Mouse (Mus musculus) forelimb bud, embryonic 11.5 days (tissue): ENCODE measurements around the gene Tex2.
"Not testable (repeated sequence)": the region's sequence is repeated elsewhere in the genome, so short reads cannot be mapped to it uniquely, and the experiment has no call there.

Source experiments
- DNase-seq: peaks from one replicate; pipeline ENCODE4 v3.0.0-alpha.2; 2012; ENCODE audit warnings: low read depth, low spot score

The Tex2 gene

DNA sequence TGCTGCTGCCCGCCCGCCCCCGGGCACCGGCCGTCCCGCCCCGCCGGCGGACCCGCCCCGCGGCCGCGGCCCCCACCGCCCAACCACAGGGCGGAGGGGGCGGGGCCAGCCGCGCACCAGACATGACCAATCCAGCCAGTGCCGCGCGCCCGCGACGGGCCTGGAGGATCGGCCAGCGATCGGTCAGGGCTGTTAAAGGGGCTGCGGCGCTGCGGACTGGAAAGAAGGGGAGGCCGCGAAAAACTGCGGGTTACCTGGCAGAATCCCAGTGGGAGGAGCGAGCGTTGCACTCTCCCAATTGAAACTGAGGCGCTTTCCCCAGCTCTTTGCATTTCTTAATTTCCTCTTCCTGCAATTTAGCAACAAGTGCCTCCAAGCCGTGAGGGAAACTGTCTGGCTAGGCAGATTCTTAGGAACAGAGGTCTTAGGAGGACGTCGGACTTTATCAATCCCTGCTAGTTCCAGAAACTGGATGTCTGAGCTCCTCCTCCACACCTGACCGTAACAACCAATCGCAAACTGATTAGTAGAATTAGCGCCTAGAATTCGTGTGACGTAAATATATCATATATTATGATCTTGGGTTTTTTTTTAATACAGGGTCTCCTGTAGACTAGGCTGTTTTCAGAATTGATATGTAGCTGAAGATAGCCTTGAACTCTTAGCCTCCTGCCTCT lies at the start of gene Tex2:
Gene Tex2 (minus strand): TSS at position 463 of the 677 bp plus-strand sequence.
- peak; percentile 92 for DNase-seq

DNA sequence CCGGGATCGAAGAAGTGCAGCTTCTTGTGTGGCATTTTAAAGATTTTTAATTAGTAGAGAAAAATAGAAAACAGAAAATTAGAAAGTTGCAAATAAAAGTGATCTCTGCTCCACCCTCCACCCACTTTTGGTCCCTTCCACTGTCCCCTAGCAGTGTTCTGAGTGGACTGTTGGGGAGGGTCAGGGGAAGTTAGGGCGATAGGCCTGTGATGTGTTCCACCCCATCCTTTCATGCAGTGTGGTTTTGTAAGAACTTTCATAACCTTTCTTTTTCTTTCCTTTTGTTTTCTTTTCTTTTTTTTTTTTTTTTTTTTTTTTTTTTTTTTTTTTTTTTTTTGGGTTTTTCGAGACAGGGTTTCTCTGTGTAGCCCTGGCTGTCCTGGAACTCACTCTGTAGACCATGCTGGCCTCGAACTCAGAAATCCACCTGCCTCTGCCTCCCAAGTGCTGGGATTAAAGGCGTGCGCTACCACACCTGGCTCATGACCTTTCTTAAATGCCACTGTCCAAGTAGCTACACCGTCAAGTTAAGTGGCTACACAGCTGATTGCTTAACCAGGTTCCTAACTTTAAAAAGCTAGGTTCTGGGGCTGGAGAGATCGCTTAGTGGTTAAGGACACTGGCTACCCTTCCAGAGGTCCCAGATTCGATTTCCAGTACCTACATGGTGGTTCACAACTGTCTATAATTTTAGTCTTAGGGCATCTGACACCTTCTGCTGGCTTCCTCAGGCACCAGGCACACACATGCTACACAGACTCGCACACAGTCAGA lies 49.6 kb upstream of the Tex2 start:
- no peak for DNase-seq

DNA sequence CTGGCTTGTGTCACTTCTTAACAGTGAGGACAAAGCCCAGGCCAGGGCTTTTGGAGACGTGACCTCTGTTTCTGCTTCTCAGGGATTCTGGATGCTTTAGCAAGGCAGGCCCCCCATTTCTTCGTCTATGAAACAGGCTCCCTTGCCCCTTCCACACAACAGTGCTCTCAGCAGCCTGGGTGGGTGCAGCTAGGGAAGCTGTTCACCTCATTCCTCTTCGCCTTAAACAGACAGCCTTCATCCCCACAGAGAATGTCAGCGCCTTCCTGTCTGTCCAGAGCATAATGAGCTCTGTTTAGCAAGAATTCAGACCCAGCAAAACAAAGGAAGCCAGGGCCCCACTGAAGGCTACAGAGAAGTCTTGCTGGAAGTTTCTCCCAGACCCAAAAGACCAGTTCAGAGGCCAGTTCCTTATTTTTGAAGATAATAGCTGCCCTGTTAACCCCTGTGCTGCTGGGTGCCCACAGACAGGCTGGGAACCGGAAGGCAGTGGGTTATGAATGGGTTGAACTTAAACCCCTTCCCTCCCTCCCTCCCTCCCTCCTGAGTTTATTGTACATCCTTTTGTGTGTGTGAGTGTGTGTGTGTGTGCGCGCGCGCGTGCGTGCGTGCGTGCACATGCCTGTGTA lies 47.3 kb upstream of the Tex2 start:
- no peak for DNase-seq

DNA sequence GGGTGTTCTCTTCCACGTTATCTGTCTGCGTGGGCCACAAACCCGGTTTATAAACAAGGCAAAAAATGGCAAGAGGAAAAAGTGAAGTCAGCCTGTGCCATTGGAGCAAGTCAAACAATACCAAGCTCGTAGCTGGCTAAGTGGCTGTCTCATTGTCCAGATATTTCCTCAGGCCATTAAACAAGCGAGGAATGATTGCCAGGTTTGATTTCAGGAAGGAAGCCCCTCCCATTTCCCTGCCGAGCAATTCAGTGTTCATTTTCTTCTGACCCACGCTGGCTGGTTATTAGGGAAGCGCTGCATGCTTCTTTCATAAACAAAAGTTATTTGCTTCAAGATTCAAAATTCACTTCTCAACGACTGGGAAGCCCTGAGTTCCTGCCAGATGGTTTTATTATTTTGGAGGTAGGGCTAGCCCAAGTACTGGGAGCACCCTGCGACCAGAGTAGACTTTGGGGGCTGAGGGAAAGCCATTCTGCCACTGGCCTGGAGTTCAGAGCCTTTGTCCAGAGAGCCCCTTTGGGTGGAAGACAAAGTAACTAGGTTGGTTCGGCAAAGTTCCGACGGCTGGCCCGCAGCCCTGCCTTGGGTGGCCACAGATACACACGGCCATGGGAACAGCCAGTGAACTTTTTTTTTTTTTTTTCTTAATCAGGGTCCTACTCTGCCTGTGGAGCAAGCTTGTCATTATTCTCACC lies 46.5 kb upstream of the Tex2 start:
- peak; percentile 36 for DNase-seq

DNA sequence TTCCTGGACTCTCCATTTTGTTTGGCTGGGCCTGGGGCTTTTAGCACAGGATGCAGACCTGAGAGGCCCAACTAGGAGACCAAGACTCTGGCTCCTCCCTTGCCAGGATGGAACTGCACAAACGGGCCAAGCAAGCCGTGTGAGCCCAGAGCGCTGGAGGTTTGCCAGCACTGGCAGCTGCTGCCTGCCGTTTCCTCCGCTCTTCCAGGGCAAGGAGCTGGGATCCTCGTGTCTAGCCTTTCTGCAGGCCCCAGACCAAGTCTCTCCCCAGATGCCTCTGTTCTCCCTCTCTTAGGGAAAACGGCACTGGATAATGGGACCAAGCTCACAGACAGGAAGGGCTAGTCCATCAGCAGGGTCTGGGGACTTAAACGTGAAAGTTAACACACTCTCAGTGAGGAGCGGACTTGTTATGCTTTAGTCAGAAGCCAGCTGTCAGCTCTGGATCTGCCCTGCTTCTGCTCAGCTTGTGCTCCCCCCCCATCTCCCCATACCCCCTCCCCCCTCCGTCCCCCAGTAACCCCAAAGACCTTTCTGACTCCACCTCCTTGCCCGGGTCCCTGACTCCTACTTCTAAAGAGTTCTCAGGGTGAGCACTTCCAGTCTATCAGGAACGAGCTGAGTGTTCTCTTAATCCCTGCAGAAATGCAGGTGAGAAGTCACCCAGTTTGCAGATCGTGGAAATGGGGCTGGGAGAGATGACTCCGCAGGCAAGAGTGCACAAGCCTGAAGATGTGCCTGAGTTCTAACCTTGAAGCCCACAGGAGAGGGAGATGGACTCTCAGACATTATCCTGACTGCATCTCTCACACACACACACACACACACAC lies 45.0 kb upstream of the Tex2 start:
- DNase-seq = no peak

DNA sequence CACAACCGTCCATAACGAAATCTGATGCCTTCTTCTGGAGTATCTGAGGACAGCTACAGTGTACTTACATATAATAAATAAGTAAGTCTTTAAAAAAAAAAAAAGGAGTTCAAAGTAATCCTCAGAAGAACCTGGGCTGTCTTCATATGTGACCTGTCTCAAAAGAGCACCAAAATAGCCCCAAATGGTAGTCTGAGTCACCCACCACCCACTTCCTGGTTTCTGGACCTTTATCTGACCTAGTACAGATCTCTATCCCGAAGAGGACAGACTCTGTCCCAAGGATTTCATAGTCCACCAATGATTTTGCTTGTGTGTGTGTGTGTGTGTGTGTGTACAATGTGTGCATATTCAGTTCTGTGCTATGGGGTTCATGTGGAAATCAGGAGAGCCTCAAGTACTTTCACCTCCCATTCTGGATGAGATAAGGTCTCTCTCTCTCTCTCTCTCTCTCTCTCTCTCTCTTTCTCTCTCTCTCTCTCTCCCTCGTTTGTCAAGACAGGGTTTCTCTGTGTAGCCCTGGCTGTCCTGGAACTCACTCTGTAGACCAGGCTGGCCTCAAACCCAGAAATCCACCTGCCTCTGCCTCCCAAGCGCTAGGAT lies 43.8 kb upstream of the Tex2 start:
- DNase-seq = not testable (repeated sequence)

DNA sequence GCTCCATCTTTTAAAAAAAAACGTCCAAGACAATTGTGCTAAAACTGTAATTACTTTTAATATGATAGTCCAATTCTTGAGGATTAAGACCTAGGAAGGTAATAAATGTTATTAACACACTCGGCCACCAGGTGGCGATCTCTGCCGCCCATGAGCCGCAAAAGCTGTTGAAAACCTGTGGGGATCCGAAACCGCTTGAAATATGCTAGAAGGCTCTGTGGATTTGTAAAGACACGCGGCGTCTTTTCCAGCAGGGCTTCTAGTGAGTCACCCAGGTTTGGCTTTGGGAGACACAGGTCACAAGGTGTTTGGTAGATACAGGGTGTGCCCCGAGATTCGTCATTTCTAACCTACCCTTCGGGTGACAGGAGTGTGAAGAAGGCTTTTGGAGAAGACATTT lies 35.1 kb upstream of the Tex2 start:
- DNase-seq = peak; percentile 78

DNA sequence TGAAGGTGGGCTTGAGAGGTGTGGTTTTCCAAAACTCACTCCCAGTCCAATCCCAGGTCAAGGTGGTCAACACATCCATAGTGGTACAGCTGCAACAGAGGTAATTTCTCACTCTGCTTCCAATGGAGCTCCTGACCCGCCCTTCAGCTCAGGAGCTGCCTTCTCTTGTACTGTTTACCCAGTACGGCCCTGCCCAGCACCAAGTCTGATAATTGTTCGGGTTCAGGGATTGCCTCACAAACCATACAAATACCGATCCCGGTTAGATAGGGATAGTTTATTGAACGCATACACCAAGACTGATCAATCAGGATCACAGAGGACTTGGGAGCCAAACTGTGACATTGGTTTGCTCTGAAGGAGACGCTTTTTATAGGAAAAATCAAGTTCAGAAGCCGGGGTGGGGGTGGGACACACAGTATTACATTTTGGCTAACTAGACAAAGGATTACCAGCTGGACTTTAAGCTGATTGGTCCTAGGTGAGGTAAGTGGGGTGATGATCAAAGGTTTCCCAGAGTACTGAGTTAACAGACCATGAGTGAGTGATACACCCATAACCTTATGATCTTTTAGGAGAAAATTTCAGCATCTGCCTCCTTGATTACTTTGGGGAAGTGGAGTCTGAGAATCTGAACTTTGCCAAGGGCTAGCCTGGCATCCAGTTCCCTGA lies 29.9 kb upstream of the Tex2 start:
- DNase-seq = no peak

DNA sequence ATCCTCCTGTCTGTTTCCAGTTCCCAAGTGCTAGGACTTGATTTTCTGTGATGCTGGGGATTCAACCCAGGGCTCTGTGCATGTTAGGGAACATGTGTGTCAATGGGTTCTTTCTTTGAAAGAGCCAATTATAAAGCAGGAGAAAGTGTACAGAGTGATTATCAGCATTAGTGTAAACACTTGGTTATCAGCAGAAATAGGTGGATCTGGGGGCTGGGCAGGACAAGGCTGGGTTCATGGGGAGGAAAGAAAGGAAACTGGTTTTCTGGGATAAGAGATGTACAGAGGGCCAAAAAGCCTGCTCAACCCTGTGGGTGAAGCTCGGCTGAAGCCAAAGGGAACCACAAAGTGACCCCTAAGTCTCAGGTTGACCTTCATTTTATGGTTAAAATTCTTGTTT lies 28.4 kb upstream of the Tex2 start:
- no peak for DNase-seq

DNA sequence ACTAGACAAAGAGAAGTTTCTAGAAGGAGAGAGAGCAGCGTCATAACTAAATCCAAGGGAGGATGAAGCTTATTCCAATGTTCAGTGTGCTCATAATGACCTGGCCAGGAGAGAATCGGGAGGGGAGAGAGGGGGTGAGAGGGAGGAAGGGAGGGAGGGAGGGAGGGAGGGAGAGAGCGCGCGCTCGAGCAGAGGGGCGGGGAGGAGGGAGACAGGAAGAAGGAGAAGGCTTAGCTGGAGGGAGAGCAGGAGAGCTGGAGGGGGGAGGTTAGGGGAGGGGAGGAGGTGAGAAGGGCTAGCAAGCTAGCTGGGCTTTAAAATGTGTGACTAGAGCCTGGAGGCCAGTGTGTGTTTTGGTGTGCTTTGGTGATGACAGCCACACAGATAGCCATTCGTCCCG lies 26.8 kb upstream of the Tex2 start:
- DNase-seq = no peak

DNA sequence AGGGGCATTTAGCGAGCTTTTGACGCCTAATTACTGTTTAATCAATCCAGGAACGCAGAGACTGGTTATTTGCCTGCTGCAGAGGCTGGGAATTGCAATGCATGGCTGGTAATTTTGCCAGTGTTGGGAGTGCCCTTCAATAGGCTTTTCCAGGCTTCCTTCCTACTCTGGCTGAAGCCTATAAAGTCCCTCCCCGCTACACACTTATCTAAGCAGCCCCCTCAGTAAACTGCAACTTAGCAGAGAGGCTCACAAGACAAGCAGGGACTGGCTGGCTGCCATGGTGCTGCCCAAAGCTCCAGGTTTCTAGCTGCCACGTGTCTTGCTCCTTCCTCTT lies 26.1 kb upstream of the Tex2 start:
- no peak for DNase-seq

DNA sequence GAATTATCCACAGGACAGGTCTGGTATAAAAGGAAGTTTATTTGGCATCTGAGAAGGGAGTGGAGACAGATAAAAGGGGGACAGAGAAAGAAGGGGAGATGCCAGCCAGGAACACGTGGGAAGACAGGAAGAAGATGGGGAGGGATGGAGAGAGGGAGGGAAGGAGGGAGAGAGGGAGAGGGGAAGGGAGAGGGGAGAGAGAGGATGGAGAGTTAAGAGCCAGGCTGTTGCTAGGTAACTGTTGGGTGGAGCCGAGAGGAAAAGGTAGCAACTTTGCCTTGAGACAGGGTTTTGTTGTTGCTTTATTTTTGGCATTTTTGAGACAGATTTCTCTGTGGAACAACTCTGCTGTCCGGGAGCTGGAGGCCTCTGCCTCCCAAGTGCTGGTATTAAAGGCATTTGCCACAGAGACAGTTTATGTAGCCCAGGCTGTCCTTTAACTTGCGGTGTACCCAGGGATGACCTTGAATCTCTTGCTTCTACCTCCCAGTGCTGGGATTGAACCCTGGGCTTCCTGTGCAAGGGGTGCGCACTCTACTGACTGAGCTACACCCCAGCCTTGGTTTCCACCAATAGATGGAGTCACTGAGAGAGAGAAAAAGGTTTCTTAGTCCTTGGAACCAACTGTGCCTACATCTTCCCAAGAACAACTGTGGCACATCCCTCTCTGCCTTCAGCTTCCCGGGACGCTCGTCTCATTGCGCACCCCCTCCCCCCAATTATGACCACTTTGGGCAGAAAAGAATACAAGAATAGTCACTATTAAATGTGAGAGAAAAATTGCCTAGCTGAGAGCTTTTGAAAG lies 25.5 kb upstream of the Tex2 start:
- DNase-seq = no peak

DNA sequence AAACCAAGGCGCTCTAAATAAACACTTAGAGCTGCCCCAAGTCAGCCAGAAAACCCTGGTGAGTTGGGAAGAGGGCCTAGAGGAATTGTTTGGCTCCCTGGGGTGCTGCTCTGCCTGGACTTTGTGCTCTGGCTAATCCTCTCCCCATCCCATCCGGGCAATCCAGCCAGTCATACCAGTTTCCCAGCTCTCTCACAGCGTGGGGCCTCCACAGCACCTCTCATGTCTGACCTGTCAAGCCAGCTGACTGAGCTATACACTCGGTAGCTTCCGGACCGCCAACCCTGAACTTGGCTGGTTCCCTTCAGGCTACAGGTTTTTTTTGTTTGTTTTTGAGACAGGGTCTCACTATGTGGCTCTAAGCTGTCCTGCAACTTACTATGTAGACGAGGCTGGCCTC lies 24.5 kb upstream of the Tex2 start:
- DNase-seq = no peak

DNA sequence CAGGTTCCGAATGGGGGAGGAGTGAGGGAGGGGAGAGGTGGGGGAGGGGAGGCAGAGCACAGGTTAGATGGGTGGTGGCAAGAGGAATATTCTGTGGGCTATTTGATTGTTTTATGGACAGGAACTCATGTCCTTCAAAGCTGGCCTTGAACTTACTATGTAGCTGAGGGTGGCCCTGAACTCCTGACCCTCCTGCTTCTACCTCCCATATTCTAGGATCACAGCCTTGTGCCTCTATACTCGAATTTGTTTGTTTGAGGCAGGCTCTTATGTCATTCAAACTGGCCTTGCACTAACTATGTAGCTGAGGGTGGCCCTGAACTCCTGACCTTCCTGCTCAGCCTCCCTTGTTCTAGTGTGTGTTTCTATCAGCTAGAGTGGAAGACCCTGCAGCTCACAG lies 22.7 kb upstream of the Tex2 start:
- DNase-seq = no peak

DNA sequence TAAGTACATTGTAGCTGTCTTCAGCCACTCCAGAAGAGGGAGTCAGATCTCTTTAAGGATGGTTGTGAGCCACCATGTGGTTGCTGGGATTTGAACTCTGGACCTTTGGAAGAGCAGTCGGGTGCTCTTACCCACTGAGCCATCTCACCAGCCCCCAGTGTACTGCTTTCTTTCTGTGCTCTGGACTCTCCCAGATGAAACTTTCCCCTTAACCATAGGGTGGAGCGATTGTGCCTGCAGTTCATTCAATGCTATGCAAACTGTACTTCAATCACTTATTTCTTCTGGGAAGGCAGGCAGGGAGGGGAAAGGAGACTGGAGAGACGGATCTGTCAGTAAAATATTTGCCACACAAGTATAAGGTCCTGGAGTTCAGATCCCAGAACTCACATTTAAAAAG lies 21.0 kb upstream of the Tex2 start:
- DNase-seq = not testable (repeated sequence)

DNA sequence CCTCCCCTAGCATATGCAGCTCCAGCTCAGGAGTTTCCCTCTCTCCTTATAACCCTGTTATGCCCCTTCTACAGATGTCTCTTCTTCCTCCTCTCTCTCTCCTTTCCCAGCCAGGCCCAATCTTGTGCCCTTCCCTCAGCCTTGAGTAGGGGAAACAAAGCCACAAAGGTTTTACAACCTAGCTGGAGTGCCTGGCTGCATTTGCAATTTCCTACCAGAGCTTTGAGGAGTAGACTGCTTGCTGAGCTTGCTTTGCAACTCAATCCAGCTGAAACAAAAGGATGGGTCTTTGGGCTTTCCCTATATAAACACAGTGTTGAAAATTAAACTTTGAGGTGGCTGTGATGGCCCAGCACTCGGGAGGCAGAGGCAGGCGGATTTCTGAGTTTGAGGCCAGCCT lies 20.2 kb upstream of the Tex2 start:
- DNase-seq = no peak

DNA sequence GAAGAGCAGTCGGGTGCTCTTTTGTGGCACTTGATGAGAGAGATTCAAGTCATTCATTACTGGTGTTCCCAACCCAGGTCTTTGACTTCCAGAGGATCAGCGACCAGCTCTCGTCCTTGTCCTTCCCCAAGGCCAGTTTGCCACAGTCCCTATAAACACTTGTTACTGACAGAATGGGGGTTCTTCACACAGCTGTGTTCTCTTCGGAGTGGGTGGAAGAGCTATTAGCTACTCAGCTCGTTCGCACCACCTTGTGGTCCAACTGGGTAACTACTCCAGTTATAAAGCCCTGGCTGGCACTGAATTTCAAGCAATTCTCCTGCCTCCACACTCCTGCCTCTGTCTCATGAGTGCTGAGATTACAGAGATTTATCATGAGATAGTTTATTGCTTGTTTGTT lies 14.5 kb upstream of the Tex2 start:
- peak; percentile 77 for DNase-seq

DNA sequence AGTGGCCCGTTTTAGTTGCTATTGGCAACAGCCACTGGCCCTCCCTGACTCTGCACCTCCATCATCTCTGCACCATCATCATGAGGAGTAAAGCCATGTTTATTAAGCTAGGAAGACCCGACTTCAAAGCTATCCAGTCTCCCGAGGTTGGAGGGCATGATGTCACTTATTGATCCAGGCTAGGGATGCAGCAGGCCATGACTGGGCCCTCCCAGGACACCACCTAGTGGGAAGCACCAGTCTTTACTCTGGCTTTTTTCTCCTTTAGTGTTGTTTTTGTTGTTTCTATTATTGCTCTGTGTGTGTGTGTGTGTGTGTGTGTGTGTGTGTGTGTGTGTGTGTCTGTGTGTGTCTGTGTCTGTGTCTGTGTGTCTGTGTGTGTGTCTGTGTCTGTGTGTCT lies 12.4 kb upstream of the Tex2 start:
- DNase-seq = no peak

DNA sequence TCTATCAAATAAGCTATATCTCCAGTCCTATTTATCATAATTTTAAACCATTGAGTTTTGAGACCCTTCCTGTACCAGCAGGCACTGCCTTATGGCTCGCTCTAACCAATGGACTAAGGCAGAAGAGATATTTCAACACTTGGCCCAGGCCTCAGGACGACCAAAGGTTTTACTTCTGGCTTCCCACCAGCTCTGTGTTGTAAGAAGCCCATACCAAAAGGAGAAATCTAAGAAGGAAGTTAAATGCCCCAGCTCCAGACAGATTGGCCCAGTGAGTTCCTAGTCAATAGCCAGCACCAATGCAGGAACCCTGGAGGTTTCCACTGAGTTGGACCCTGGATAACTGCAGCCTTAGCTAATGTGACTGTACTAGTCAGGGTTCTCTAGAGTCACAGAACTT lies 10.4 kb upstream of the Tex2 start:
- DNase-seq = no peak

DNA sequence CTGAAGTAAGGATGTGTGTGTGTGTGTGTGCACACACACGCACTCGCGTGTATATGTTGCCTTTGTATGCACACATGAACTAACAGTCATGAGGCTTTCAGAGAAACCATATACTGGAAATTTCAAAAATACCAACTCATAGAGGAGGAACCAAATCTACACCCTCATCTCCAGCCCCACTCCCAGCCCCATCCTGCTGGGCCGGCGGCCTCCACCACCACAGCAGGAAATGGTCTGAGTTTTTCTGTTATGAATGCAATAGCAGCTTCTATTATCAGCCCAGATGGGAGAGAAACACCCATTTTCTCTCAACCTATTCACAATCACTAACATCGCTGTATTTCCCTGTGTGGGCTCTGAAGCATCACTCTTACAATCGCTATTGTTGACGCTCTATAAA lies 8.8 kb upstream of the Tex2 start:
- DNase-seq = no peak
